ENCODE assay signal across 24 mouse cellular contexts in genomic region chr2:33477961-33478755, GRCm38 (mm10). TPM values are rescaled to one million over a fixed set of nuclear protein-coding genes. Genes with fewer than 3 reads are reported as not detected.
A peak's percentile ranks its signal among the peaks of the same experiment; 100 is the strongest.
DNase-seq lines count a peak whose midpoint lies in the region; ATAC-seq and TF ChIP-seq lines count a peak whose summit lies in the region.
"Had no signal": no experiment of that assay in that cellular context is flagged by ENCODE, and none has a peak within 500 bp of the region (broad histone marks: within the 10 kb centered on the region; RNA-seq: fewer than 3 reads in every experiment).

No protein-coding gene starts in this region.

- H3K27me3 ChIP-seq in lung, postnatal 0 days (replicated peaks; ENCODE audit: insufficient read depth, low read length), result no peaks in the 10 kb centered on the region
- H3K27me3 ChIP-seq: heart, embryonic 15.5 days; hindbrain, embryonic 12.5 days; hindbrain, embryonic 15.5 days had no signal

- H3K9ac ChIP-seq in lung, postnatal 0 days (replicated peaks; ENCODE audit: low read depth), result no peak overlapping the region
- H3K9ac ChIP-seq in ES-E14 (ENCODE audit: insufficient read depth, low read depth, low read length, poor library complexity, severe bottlenecking), result no peak overlapping the region
- H3K9ac ChIP-seq: forebrain, postnatal 0 days; heart, embryonic 12.5 days; heart, embryonic 15.5 days; hindbrain, embryonic 12.5 days; hindbrain, embryonic 15.5 days had no signal

- H3K9me3 ChIP-seq in lung, postnatal 0 days (ENCODE audit: low read length), result no peaks in the 10 kb centered on the region
- H3K9me3 ChIP-seq in ES-E14 (ENCODE audit: control insufficient read depth, insufficient read depth, low read depth, low read length), result no peaks in the 10 kb centered on the region
- H3K9me3 ChIP-seq: G1E; heart, embryonic 15.5 days; hindbrain, embryonic 12.5 days; hindbrain, embryonic 15.5 days had no signal

- in situ Hi-C loops in ES-E14 (cut with MboI; ENCODE audit: low sequenced_read_pairs in 2 of 2, unreplicated experiment in 2 of 2), result no loop called here

- ATAC-seq in lung, postnatal 0 days, result no peak
- ATAC-seq: CD4-positive, CD25-positive, alpha-beta regulatory T cell, adult 4 months; forebrain, embryonic 14.5 days; forebrain, postnatal 0 days had no signal

- TF ChIP-seq CTCF in lung, postnatal 0 days (IDR thresholded peaks at IDR 0.05), result peak; percentile 20; the same call in 1 of the 2 replicates

- intact Hi-C loops in heart, postnatal 10 days (cut with DNase I), result no loop called here

- no peak for TF ChIP-seq EP300 in lung, postnatal 0 days (IDR thresholded peaks at IDR 0.05)

- H3K4me1 ChIP-seq in lung, postnatal 0 days (ENCODE audit: insufficient read depth, low read depth, low read length), result no peaks in the 10 kb centered on the region
- H3K4me1 ChIP-seq in ES-E14 (ENCODE audit: control insufficient read depth in 2 of 2, insufficient read depth in 2 of 2, low read length in 2 of 2, poor library complexity in 1 of 2), result peaks cover 10 to 17% of the 10 kb centered on the region in 2 experiments; a peak in 3 of 4 replicates
- H3K4me1 ChIP-seq: heart, embryonic 12.5 days; heart, embryonic 15.5 days; hindbrain, embryonic 12.5 days; hindbrain, embryonic 15.5 days had no signal

- H3K4me3 ChIP-seq in lung, postnatal 0 days (ENCODE audit: low read depth, low read length), result no peak overlapping the region
- H3K4me3 ChIP-seq in ES-E14 (ENCODE audit: insufficient read depth in 1 of 2, low read depth in 1 of 2, low read length in 2 of 2, poor library complexity in 1 of 2, severe bottlenecking in 1 of 2), result no peak overlapping the region
- H3K4me3 ChIP-seq: gastrocnemius, adult 2 months; heart, embryonic 12.5 days; heart, embryonic 15.5 days; hindbrain, embryonic 12.5 days; hindbrain, embryonic 15.5 days had no signal

- no peak overlapping the region for H3K4me2 ChIP-seq in lung, postnatal 0 days (replicated peaks; ENCODE audit: low read depth, low read length)
- H3K4me2 ChIP-seq: heart, embryonic 12.5 days; heart, embryonic 15.5 days; hindbrain, embryonic 12.5 days; hindbrain, embryonic 15.5 days had no signal

- no peaks in the 10 kb centered on the region for H3K36me3 ChIP-seq in lung, postnatal 0 days (ENCODE audit: insufficient read depth, low read length)
- no peaks in the 10 kb centered on the region for H3K36me3 ChIP-seq in ES-E14 (ENCODE audit: control insufficient read depth, insufficient read depth, low read length, poor library complexity, severe bottlenecking)
- H3K36me3 ChIP-seq: G1E; heart, embryonic 12.5 days; heart, embryonic 15.5 days; hindbrain, embryonic 12.5 days; hindbrain, embryonic 15.5 days had no signal

- 84% methylated on average over 10 of the region's 10 CpGs for WGBS in lung, postnatal 0 days

- H3K27ac ChIP-seq in lung, postnatal 0 days (ENCODE audit: low read length), result no peak overlapping the region
- peak overlapping the region; percentile 40 for H3K27ac ChIP-seq in ES-E14 (ENCODE audit: insufficient read depth, low read depth, low read length, poor library complexity, severe bottlenecking)
- H3K27ac ChIP-seq: gastrocnemius, adult 2 months; heart, embryonic 15.5 days; hindbrain, embryonic 12.5 days; hindbrain, embryonic 15.5 days had no signal

- DNase-seq in lung, postnatal 0 days (ENCODE audit: low spot score), result no peak
- no peak for DNase-seq in lung, adult 18-20 months
- DNase-seq in ES-E14 (ENCODE audit: low read depth, low spot score) (no peak), R1 (ENCODE audit: low read depth, low spot score) (peak; percentile 80)
- DNase-seq in natural killer cell, adult 2 months (ENCODE audit: low spot score in 2 of 2), result no peak
- no peak for DNase-seq in heart, postnatal 10 days
- DNase-seq: adrenal gland, postnatal 10 days; adrenal gland, postnatal 36 days; cerebellum, adult 18-20 months; cerebellum, adult 9-10 months; cerebellum, postnatal 14 days; forebrain, postnatal 0 days; gastrocnemius, adult 2 months; gastrocnemius, postnatal 25 days; heart, adult 18-20 months; heart, postnatal 14 days; heart, postnatal 4 days had no signal

TF ChIP-seq in ES-E14, 5 proteins besides CTCF, POLR2A, EP300 and RAD21:
- no peak for TF ChIP-seq ZNF384 (IDR thresholded peaks at IDR 0.05; ENCODE audit: low read depth, low read length)
- no peak for TF ChIP-seq CHD2 (IDR thresholded peaks at IDR 0.05; ENCODE audit: low read depth, low read length)
- TF ChIP-seq HCFC1 (IDR thresholded peaks at IDR 0.05; ENCODE audit: borderline replicate concordance, insufficient read depth, low read length), result no peak
- TF ChIP-seq ZC3H11A (IDR thresholded peaks at IDR 0.05; ENCODE audit: borderline replicate concordance, low read depth, low read length), result no peak
- TF ChIP-seq MAFK (IDR thresholded peaks at IDR 0.05; ENCODE audit: insufficient read depth, low read depth, low read length), result no peak

RNA-seq across cellular contexts. Expression of gene Zbtb43, which starts 9.8 kb away (rescaled TPM):
- 11.4 and 12.0 TPM in 2 replicates for polyA plus RNA-seq in lung, postnatal 0 days (2015; fragmentation: Nextera tagmentation; extraction: Ambion mirVana)
- total RNA-seq in ES-E14 (2012; rRNA removed), result 31.3 and 32.0 TPM in 2 replicates
- 10 to 100 TPM; 20.1 to 20.5 TPM for total RNA-seq in heart, postnatal 10 days (2021)

RNA-seq across cellular contexts. Expression of gene Zbtb34, which starts 47.0 kb away (rescaled TPM):
- 4.5 and 4.9 TPM in 2 replicates for polyA plus RNA-seq in lung, postnatal 0 days (2015; fragmentation: Nextera tagmentation; extraction: Ambion mirVana)
- 13.4 and 16.5 TPM in 2 replicates for total RNA-seq in ES-E14 (2012; rRNA removed)
- total RNA-seq in heart, postnatal 10 days (2021), result 10 to 100 TPM; 20.6 to 21.5 TPM
